Mouse (Mus musculus) forebrain, postnatal 0 days (tissue): ENCODE data around the gene Rfxap. TPM values are rescaled to one million over a fixed set of nuclear protein-coding genes. Genes with fewer than 3 reads are reported as not detected.

Experiments used
- ATAC-seq: fragments of 200-750 bp; cut with Nextera tagmentation; 2 replicates; pipeline ENCODE4 v1.8.0; 2017; ENCODE audit warnings: mild to moderate bottlenecking, moderate library complexity
- DNase-seq: peaks from one replicate; pipeline ENCODE4 v3.0.0-alpha.2; 2015
- H3K27ac ChIP-seq: fragments of 300-500 bp; sonication (generic); 2 replicates; pipeline ENCODE4 v1.5.1; 2014; ENCODE audit warnings: low read depth, mild to moderate bottlenecking, antibody characterized with exemption, low read length, moderate library complexity, mixed read lengths
- H3K27me3 ChIP-seq: fragments of 300-500 bp; sonication (generic); 2 replicates; pipeline ENCODE4 v1.6.1; 2014; ENCODE audit warnings: mild to moderate bottlenecking, low read length, mixed read lengths; ENCODE audit not compliant: insufficient read depth
- H3K36me3 ChIP-seq: fragments of 300-500 bp; sonication (generic); 2 replicates; pipeline ENCODE4 v1.6.1; 2014; ENCODE audit warnings: mild to moderate bottlenecking, moderate library complexity; ENCODE audit not compliant: insufficient read depth
- H3K4me1 ChIP-seq: fragments of 300-500 bp; sonication (generic); 2 replicates; pipeline ENCODE4 v1.6.1; 2014; ENCODE audit warnings: antibody characterized with exemption; ENCODE audit not compliant: insufficient read depth
- H3K4me2 ChIP-seq: fragments of 300-500 bp; sonication (generic); 2 replicates; pipeline ENCODE4 v1.6.1; 2014; ENCODE audit warnings: low read depth, mild to moderate bottlenecking, moderate library complexity
- H3K4me3 ChIP-seq: fragments of 300-500 bp; sonication (generic); 2 replicates; pipeline ENCODE4 v1.5.1; 2014; ENCODE audit warnings: low read depth, low read length, mixed read lengths
- H3K9ac ChIP-seq: fragments of 300-500 bp; sonication (generic); 2 replicates; pipeline ENCODE4 v1.6.1; 2014; ENCODE audit warnings: mild to moderate bottlenecking
- H3K9me3 ChIP-seq: fragments of 300-500 bp; sonication (generic); 2 replicates; pipeline ENCODE4 v1.6.1; 2016; ENCODE audit warnings: low read length
- CTCF ChIP-seq: sonication (generic); IDR thresholded peaks from 2 replicates; pipeline ENCODE4 v1.5.1; 2016; ENCODE audit warnings: antibody characterized with exemption, control low read depth, low read depth
- WGBS: fragments of 180-500 bp; shearing (Covaris S2); extraction: QIAGEN DNeasy Blood & Tissue Kit; methylation state at CpG from one replicate; pipeline ENCODE4 v1.1.7; 2014; 5-methylcytosine and 5-hydroxymethylcytosine counted together
- polyA plus RNA-seq: library from polyadenylated mRNA; unstranded; fragments of >200 nt; fragmentation: Nextera tagmentation; extraction: Ambion mirVana; gene quantifications from 2 replicates; pipeline ENCODE4 v1.2.1, GENCODE M21; 2015
- total RNA-seq: library from RNA; depleted of rRNA; stranded (reverse); fragments of >200 nt; gene quantifications from 2 replicates; pipeline ENCODE4 v1.2.3, GENCODE M21; 2014

The Rfxap gene
- total and polyA plus RNA-seq, 2 experiments from 2014 or later, result 52.3 TPM

- Histone ChIP-seq H3K27ac (no peak overlapping the region), H3K4me3 (no peak overlapping the region), H3K36me3 (no peaks in the 10 kb centered on the region), H3K4me1 (peaks cover 1% of the 10 kb centered on the region; the same call in 1 of the 2 replicates), H3K9me3 (no peaks in the 10 kb centered on the region), H3K9ac (no peak overlapping the region), H3K27me3 (no peaks in the 10 kb centered on the region), H3K4me2 (no peak overlapping the region)
- 71% methylated on average over 1 of the region's 1 CpGs for WGBS
- TF ChIP-seq CTCF, result no peak
- ATAC-seq (no peak), DNase-seq (no peak)
Observed at GRCm38 (mm10) chr3:54811616-54812015, 4.0 kb upstream of the Rfxap start.

- peaks cover 12% of the 10 kb centered on the region; the same call in 1 of the 2 replicates for H3K4me1 ChIP-seq
- DNase-seq, result no peak
Observed at GRCm38 (mm10) chr3:54809111-54809510, 1.5 kb upstream of the Rfxap start.

GRCm38 (mm10) chr3:54807061-54807661 is 430 bp downstream of the Rfxap start:
- WGBS, result 5% methylated on average over 56 of the region's 56 CpGs
- Histone ChIP-seq H3K4me2 (peak overlapping the region; percentile 94), H3K9ac (peak overlapping the region; percentile 87), H3K4me1 (peaks cover 12% of the 10 kb centered on the region; the same call in 1 of the 2 replicates), H3K9me3 (no peaks in the 10 kb centered on the region), H3K27me3 (no peaks in the 10 kb centered on the region), H3K4me3 (peak overlapping the region; percentile 60), H3K36me3 (peaks cover 13% of the 10 kb centered on the region), H3K27ac (peak overlapping the region; percentile 95)
- no peak for DNase-seq
- no peak for TF ChIP-seq CTCF
- peak; percentile 69 for ATAC-seq

More at GRCm38 (mm10) chr3:54809111-54809510, 1.5 kb upstream of the Rfxap start:
- H3K9me3 ChIP-seq, result no peaks in the 10 kb centered on the region
- no peak for TF ChIP-seq CTCF
- no peak overlapping the region for H3K4me2 ChIP-seq
- WGBS, result 81% methylated on average over 5 of the region's 5 CpGs
- no peak for ATAC-seq
- H3K36me3 ChIP-seq, result peaks cover 5% of the 10 kb centered on the region
- no peak overlapping the region for H3K27ac ChIP-seq
- H3K4me3 ChIP-seq, result no peak overlapping the region
- H3K27me3 ChIP-seq, result no peaks in the 10 kb centered on the region
- no peak overlapping the region for H3K9ac ChIP-seq

GRCm38 (mm10) chr3:54803713-54804112 is 3.9 kb downstream of the Rfxap start:
- Histone ChIP-seq H3K4me2 (no peak overlapping the region), H3K9ac (no peak overlapping the region), H3K9me3 (no peaks in the 10 kb centered on the region), H3K36me3 (peaks cover 13% of the 10 kb centered on the region), H3K27ac (no peak overlapping the region), H3K4me1 (peaks cover 12% of the 10 kb centered on the region; the same call in 1 of the 2 replicates), H3K4me3 (no peak overlapping the region), H3K27me3 (no peaks in the 10 kb centered on the region)
- WGBS, result 97% methylated on average over 8 of the region's 8 CpGs
- DNase-seq (no peak), ATAC-seq (no peak)
- no peak for TF ChIP-seq CTCF

- peak; percentile 48 for DNase-seq
- H3K27ac ChIP-seq, result no peak overlapping the region
- peak; percentile 74 for ATAC-seq
- no peak overlapping the region for H3K4me3 ChIP-seq
- H3K4me2 ChIP-seq, result no peak overlapping the region
- TF ChIP-seq CTCF, result peak; percentile 62
- no peak overlapping the region for H3K9ac ChIP-seq
- WGBS, result 42% methylated on average over 16 of the region's 16 CpGs
- no peaks in the 10 kb centered on the region for H3K4me1 ChIP-seq
- H3K36me3 ChIP-seq, result no peaks in the 10 kb centered on the region
- H3K27me3 ChIP-seq, result no peaks in the 10 kb centered on the region
- no peaks in the 10 kb centered on the region for H3K9me3 ChIP-seq
Observed at GRCm38 (mm10) chr3:54797211-54797610, 10.4 kb downstream of the Rfxap start.

GRCm38 (mm10) chr3:54795806-54796205 is 11.8 kb downstream of the Rfxap start:
- no peaks in the 10 kb centered on the region for H3K9me3 ChIP-seq
- no peak overlapping the region for H3K4me3 ChIP-seq
- 89% methylated on average over 1 of the region's 1 CpGs for WGBS
- ATAC-seq (no peak), DNase-seq (peak; percentile 16)
- H3K9ac ChIP-seq, result no peak overlapping the region
- TF ChIP-seq CTCF, result peak; percentile 45
- H3K36me3 ChIP-seq, result no peaks in the 10 kb centered on the region
- H3K4me2 ChIP-seq, result no peak overlapping the region
- no peak overlapping the region for H3K27ac ChIP-seq
- H3K27me3 ChIP-seq, result no peaks in the 10 kb centered on the region
- H3K4me1 ChIP-seq, result no peaks in the 10 kb centered on the region

GRCm38 (mm10) chr3:54795379-54795778 is 12.2 kb downstream of the Rfxap start:
- Histone ChIP-seq H3K36me3 (no peaks in the 10 kb centered on the region), H3K4me2 (no peak overlapping the region), H3K27me3 (no peaks in the 10 kb centered on the region), H3K9ac (no peak overlapping the region), H3K4me3 (no peak overlapping the region), H3K27ac (no peak overlapping the region), H3K4me1 (no peaks in the 10 kb centered on the region), H3K9me3 (no peaks in the 10 kb centered on the region)
- WGBS, result 95% methylated on average over 5 of the region's 5 CpGs
- 0 out of 2 replicates have a peak, but pooled peaks have one; percentile 9 for TF ChIP-seq CTCF
- DNase-seq (no peak), ATAC-seq (no peak)
